24 mouse cellular contexts compared by ENCODE assay signal in genomic region chr14:120710782-120711181, GRCm38 (mm10).
"Had no signal": no experiment of that assay in that cellular context is flagged by ENCODE, and none has a peak within 500 bp of the region (broad histone marks: within the 10 kb centered on the region; RNA-seq: fewer than 3 reads in every experiment).

No protein-coding gene starts in this region.

- H3K36me3 ChIP-seq: heart, embryonic 13.5 days; heart, embryonic 15.5 days; hindbrain, embryonic 13.5 days; hindbrain, embryonic 15.5 days; limb, embryonic 13.5 days; limb, embryonic 15.5 days had no signal

- H3K4me3 ChIP-seq: gastrocnemius, adult 2 months; heart, embryonic 13.5 days; heart, embryonic 15.5 days; hindbrain, embryonic 13.5 days; hindbrain, embryonic 15.5 days; layer of hippocampus, adult 2 months; left cerebral cortex, adult 2 months; limb, embryonic 13.5 days; limb, embryonic 15.5 days had no signal

- DNase-seq: gastrocnemius, adult 2 months; gastrocnemius, postnatal 10 days; gastrocnemius, postnatal 25 days; heart, adult 18-20 months; heart, postnatal 14 days; heart, postnatal 36 days; kidney, adult 11 months; kidney, adult 8-10 months; kidney, postnatal 10 days; kidney, postnatal 25 days; kidney, postnatal 4 days; left cerebral cortex, postnatal 4 days had no signal

- ATAC-seq: forebrain, embryonic 16.5 days; hindbrain, postnatal 0 days; intestine, embryonic 16.5 days had no signal

- H3K27ac ChIP-seq: gastrocnemius, adult 2 months; heart, embryonic 13.5 days; heart, embryonic 15.5 days; hindbrain, embryonic 13.5 days; hindbrain, embryonic 15.5 days; hindbrain, postnatal 0 days; layer of hippocampus, adult 2 months; left cerebral cortex, adult 2 months; limb, embryonic 13.5 days; limb, embryonic 15.5 days had no signal

- H3K9me3 ChIP-seq: heart, embryonic 13.5 days; heart, embryonic 15.5 days; hindbrain, embryonic 13.5 days; hindbrain, embryonic 15.5 days; limb, embryonic 13.5 days; limb, embryonic 15.5 days had no signal

- H3K9ac ChIP-seq: heart, embryonic 13.5 days; heart, embryonic 15.5 days; hindbrain, embryonic 13.5 days; hindbrain, embryonic 15.5 days; limb, embryonic 13.5 days; limb, embryonic 15.5 days had no signal

- H3K4me1 ChIP-seq: heart, embryonic 13.5 days; heart, embryonic 15.5 days; hindbrain, embryonic 13.5 days; hindbrain, embryonic 15.5 days; limb, embryonic 13.5 days; limb, embryonic 15.5 days had no signal

- H3K27me3 ChIP-seq: heart, embryonic 13.5 days; heart, embryonic 15.5 days; hindbrain, embryonic 13.5 days; hindbrain, embryonic 15.5 days; limb, embryonic 13.5 days; limb, embryonic 15.5 days had no signal

- H3K4me2 ChIP-seq: heart, embryonic 11.5 days; heart, embryonic 13.5 days; heart, embryonic 15.5 days; hindbrain, embryonic 13.5 days; hindbrain, embryonic 15.5 days; limb, embryonic 13.5 days; limb, embryonic 15.5 days had no signal
